Mouse (Mus musculus) frontal cortex, postnatal 10 days (tissue): ENCODE measurements around the gene Lyg2.

Experiments used
- DNase-seq, 2 experiments: peaks; one replicate each; pipeline ENCODE4 v3.0.0; 2022; ENCODE audit warnings: low spot score in 2 of 2, mixed read lengths in 1 of 2

The Lyg2 gene

GRCm38 (mm10) chr1:37916393-37916792, at the start of gene Lyg2:
TSS of gene Lyg2 (minus strand) at chr1:37916493.
- no peak for DNase-seq

GRCm38 (mm10) chr1:37965571-37965970, 49.3 kb upstream of the Lyg2 start:
- no peak for DNase-seq

- peak; percentile 21 to 30 for DNase-seq
Measured at GRCm38 (mm10) chr1:37959486-37959885, 43.2 kb upstream of the Lyg2 start.

GRCm38 (mm10) chr1:37958516-37958915, 42.2 kb upstream of the Lyg2 start:
- no peak for DNase-seq

GRCm38 (mm10) chr1:37957659-37958058, 41.4 kb upstream of the Lyg2 start, which contains the start of gene Lyg1:
TSS of gene Lyg1 (minus strand) at chr1:37957759.
- DNase-seq: no peak

- DNase-seq: peak; percentile 22 to 55
Measured at GRCm38 (mm10) chr1:37956690-37957431, 40.6 kb upstream of the Lyg2 start.

- no peak for DNase-seq
Measured at GRCm38 (mm10) chr1:37955251-37955650, 39.0 kb upstream of the Lyg2 start.

GRCm38 (mm10) chr1:37954786-37955185, 38.5 kb upstream of the Lyg2 start:
- no peak for DNase-seq

- no peak for DNase-seq
Measured at GRCm38 (mm10) chr1:37948906-37949305, 32.6 kb upstream of the Lyg2 start.

- DNase-seq: no peak
Measured at GRCm38 (mm10) chr1:37931806-37932205, 15.5 kb upstream of the Lyg2 start.

GRCm38 (mm10) chr1:37925971-37926370, 9.7 kb upstream of the Lyg2 start:
- DNase-seq: no peak

- no peak for DNase-seq
Measured at GRCm38 (mm10) chr1:37922536-37922935, 6.2 kb upstream of the Lyg2 start.

GRCm38 (mm10) chr1:37918096-37918495, 1.8 kb upstream of the Lyg2 start:
- DNase-seq: no peak

GRCm38 (mm10) chr1:37917666-37918065, 1.4 kb upstream of the Lyg2 start:
- DNase-seq: no peak

GRCm38 (mm10) chr1:37912751-37913150, 3.5 kb downstream of the Lyg2 start:
- no peak for DNase-seq

- no peak for DNase-seq
Measured at GRCm38 (mm10) chr1:37903178-37903577, 13.1 kb downstream of the Lyg2 start.

- no peak for DNase-seq
Measured at GRCm38 (mm10) chr1:37900288-37900687, 16.0 kb downstream of the Lyg2 start.

- DNase-seq: no peak
Measured at GRCm38 (mm10) chr1:37899816-37900215, 16.5 kb downstream of the Lyg2 start.

GRCm38 (mm10) chr1:37894606-37895005, 21.7 kb downstream of the Lyg2 start:
- no peak for DNase-seq

- DNase-seq: no peak
Measured at GRCm38 (mm10) chr1:37891400-37891799, 24.9 kb downstream of the Lyg2 start.

GRCm38 (mm10) chr1:37890025-37890652, 26.2 kb downstream of the Lyg2 start, which contains the start of the genes Mitd1 and Mrpl30:
TSS of gene Mitd1 (minus strand) at chr1:37890411.
TSS of gene Mrpl30 (plus strand) at chr1:37890477.
- DNase-seq: peak; percentile 81 to 88

GRCm38 (mm10) chr1:37889206-37889605, 27.1 kb downstream of the Lyg2 start:
- DNase-seq: no peak

- no peak for DNase-seq
Measured at GRCm38 (mm10) chr1:37884451-37884850, 31.8 kb downstream of the Lyg2 start.
